Mouse (Mus musculus): ENCODE measurements around the gene Dnajc12. TPM values are rescaled to one million over a fixed set of nuclear protein-coding genes. Genes with fewer than 3 reads are reported as not detected.
"Not testable (repeated sequence)": the region's sequence is repeated elsewhere in the genome, so short reads cannot be mapped to it uniquely, and the experiment has no call there.

Gene Dnajc12
- polyA plus RNA-seq, 1 experiment from 2014 or later: 9.7 TPM

GRCm38 (mm10) chr10:63365918-63366455 lies 16.3 kb upstream of the Dnajc12 start:
- no peak overlapping the region for H3K27ac ChIP-seq
- WGBS: 69% methylated on average over 7 of the region's 7 CpGs
- no peaks in the 10 kb centered on the region for H3K27me3 ChIP-seq (ENCODE audit: low read depth, poor library complexity, severe bottlenecking)
- no peak overlapping the region for H3K4me3 ChIP-seq
- no peaks in the 10 kb centered on the region for H3K36me3 ChIP-seq
- peaks cover 15% of the 10 kb centered on the region for H3K4me1 ChIP-seq
- no peak for DNase-seq (ENCODE audit: low spot score)
- H3K9me3 ChIP-seq (replicated peaks): no peaks in the 10 kb centered on the region

DNA sequence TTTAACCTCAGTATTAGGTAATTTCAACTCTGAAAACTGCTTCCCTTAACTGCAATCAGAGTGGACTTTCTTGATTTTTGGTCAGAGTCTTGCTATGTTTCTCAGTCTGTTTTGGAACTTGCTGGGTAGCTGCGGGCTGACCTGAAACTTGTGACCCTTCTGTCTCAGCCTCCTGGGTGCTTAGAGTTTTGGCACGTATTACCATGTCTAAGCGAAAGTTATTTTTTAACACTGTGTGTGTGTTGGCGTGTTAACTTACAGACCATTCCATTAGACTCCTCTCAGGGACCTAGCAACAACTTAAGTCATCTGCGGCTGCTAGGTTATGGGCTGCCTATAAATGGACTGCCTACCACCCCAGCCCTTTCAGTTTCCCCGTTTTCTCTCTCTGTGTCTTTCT lies 14.9 kb upstream of the Dnajc12 start:
- Histone ChIP-seq H3K4me1 (peaks cover 15% of the 10 kb centered on the region), H3K27me3 (ENCODE audit: low read depth, poor library complexity, severe bottlenecking) (no peaks in the 10 kb centered on the region), H3K4me3 (no peak overlapping the region), H3K36me3 (no peaks in the 10 kb centered on the region), H3K27ac (no peak overlapping the region), H3K9me3 (replicated peaks) (no peaks in the 10 kb centered on the region)
- no peak for DNase-seq (ENCODE audit: low spot score)
- WGBS: 81% methylated on average over 6 of the region's 6 CpGs

DNA sequence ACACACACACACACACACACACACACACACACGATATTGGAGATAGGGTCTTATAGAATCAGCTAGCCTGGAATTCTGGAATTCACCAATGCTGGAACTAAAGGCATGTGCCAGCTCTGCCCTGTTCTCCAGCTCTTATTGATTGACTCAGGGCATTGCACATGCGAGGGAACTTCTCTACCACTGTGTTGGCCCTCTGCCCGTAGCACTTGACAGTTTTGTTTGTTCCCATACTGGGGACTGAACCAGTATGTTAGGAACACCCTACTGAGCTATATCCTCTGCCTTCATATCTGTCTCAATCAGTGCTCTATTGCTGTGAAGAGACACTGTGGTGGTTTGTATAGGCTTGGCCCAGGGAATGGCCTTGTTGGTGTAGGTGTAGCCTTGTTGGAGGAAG lies 14.2 kb upstream of the Dnajc12 start:
- WGBS: 87% methylated on average over 3 of the region's 3 CpGs
- Histone ChIP-seq H3K27me3 (ENCODE audit: low read depth, poor library complexity, severe bottlenecking) (no peaks in the 10 kb centered on the region), H3K9me3 (replicated peaks) (no peaks in the 10 kb centered on the region), H3K36me3 (no peaks in the 10 kb centered on the region), H3K4me3 (no peak overlapping the region), H3K27ac (no peak overlapping the region), H3K4me1 (peaks cover 15% of the 10 kb centered on the region)
- no peak for DNase-seq (ENCODE audit: low spot score)

DNA sequence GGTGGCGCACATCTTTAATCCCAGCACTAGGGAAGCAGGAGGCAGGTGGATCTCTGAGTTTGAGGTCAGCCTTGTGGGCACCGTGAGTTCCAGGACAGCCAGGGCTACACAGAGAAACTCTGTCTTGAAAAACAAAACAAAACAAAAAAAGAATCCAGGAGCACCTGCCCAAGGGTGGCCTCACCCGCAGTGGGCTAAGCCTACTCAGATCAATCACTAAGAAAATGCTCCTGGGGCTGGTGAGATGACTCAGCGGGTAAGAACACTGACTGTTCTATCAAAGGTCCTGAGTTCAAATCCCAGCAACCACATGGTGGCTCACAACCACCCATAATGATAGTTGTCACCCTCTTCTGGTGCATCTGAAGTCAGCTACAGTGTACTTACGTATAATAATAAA lies 5.9 kb upstream of the Dnajc12 start:
- 86% methylated on average over 5 of the region's 5 CpGs for WGBS
- Histone ChIP-seq H3K4me1 (0 out of 2 replicates have a peak, but pooled peaks cover under 1% of the 10 kb centered on the region), H3K9me3 (replicated peaks) (no peaks in the 10 kb centered on the region), H3K27ac (no peak overlapping the region), H3K27me3 (ENCODE audit: low read depth, poor library complexity, severe bottlenecking) (peaks cover 13% of the 10 kb centered on the region), H3K4me3 (no peak overlapping the region), H3K36me3 (no peaks in the 10 kb centered on the region)
- no peak for DNase-seq (ENCODE audit: low spot score)

DNA sequence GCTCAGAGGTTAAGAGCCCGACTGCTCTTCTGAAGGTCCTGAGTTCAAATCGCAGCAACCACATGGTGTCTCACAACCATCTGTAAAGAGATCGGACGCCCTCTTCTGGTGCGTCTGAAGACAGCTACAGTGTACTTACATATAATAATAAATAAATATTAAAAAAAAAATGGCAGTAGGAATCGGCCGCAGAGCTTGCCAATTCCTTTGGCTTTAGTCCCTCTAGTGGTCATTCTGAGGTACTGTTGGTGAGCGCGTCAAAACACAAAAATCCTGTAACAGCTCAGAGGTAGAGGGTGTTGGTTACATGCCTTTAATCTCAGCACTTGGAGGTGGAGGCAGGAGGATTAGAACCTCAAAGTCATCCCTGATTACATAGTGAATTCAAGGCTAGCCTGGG lies 4.8 kb upstream of the Dnajc12 start:
- 0 out of 2 replicates have a peak, but pooled peaks cover 7% of the 10 kb centered on the region for H3K4me1 ChIP-seq
- peaks cover 20% of the 10 kb centered on the region for H3K27me3 ChIP-seq (ENCODE audit: low read depth, poor library complexity, severe bottlenecking)
- H3K9me3 ChIP-seq (replicated peaks): no peaks in the 10 kb centered on the region
- H3K4me3 ChIP-seq: no peak overlapping the region
- 24% methylated on average over 9 of the region's 9 CpGs for WGBS
- DNase-seq (ENCODE audit: low spot score): peak; percentile 52
- H3K27ac ChIP-seq: no peak overlapping the region
- H3K36me3 ChIP-seq: no peaks in the 10 kb centered on the region

- Histone ChIP-seq H3K27ac (no peak overlapping the region), H3K4me3 (no peak overlapping the region), H3K36me3 (no peaks in the 10 kb centered on the region), H3K4me1 (0 out of 2 replicates have a peak, but pooled peaks cover 7% of the 10 kb centered on the region), H3K27me3 (ENCODE audit: low read depth, poor library complexity, severe bottlenecking) (peaks cover 20% of the 10 kb centered on the region), H3K9me3 (replicated peaks) (no peaks in the 10 kb centered on the region)
- WGBS: 78% methylated on average over 6 of the region's 6 CpGs
- no peak for DNase-seq (ENCODE audit: low spot score)
These were observed 3.1 kb upstream of the Dnajc12 start for GRCm38 (mm10) chr10:63378948-63379680.

GRCm38 (mm10) chr10:63381498-63382280 lies 554 bp upstream of the Dnajc12 start, which contains the start of gene Sirt1:
Sirt1 (minus strand) TSS chr10:63381704.
- H3K27ac ChIP-seq: peak within 1 kb of the TSS; percentile 63; the same call in 1 of the 2 replicates
- 6% methylated on average over 24 of the region's 24 CpGs for WGBS
- DNase-seq (ENCODE audit: low spot score): peak; percentile 47

DNA sequence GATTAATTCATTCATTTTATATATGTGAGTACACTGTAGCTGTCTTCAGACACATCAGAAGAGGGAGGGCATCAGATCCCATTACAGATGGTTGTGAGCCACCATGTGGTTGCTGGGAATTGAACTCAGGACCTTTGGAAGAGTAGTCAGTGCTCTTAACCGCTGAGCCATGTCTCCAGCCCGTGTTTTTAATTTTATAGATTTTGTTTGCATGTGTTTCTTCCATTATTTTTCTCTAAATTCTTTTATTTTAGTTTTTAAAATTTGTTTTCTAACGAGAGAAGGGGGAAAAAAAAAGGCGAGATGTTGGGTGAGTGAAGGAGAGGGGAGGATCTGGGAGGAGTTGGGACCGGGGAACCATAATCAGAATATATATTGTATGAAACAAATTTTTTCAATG lies 3.7 kb downstream of the Dnajc12 start:
- WGBS: 33% methylated on average over 5 of the region's 5 CpGs
- H3K27ac ChIP-seq: 0 out of 2 replicates have a peak overlapping the region, but pooled peaks have one; percentile 53
- H3K27me3 ChIP-seq (ENCODE audit: low read depth, poor library complexity, severe bottlenecking): peaks cover 11% of the 10 kb centered on the region
- not testable (repeated sequence) for H3K9me3 ChIP-seq (replicated peaks); DNase-seq (ENCODE audit: low spot score); H3K36me3 ChIP-seq; H3K4me1 ChIP-seq
- H3K4me3 ChIP-seq: peak overlapping the region; percentile 69

More at GRCm38 (mm10) chr10:63381498-63382280, 554 bp upstream of the Dnajc12 start, which contains the start of gene Sirt1:
- Histone ChIP-seq H3K27me3 (ENCODE audit: low read depth, poor library complexity, severe bottlenecking) (peaks cover 20% of the 10 kb centered on the region), H3K4me1 (0 out of 2 replicates have a peak, but pooled peaks cover 7% of the 10 kb centered on the region), H3K36me3 (no peaks in the 10 kb centered on the region), H3K4me3 (peak within 1 kb of the TSS; percentile 63), H3K9me3 (replicated peaks) (no peaks in the 10 kb centered on the region)

DNA sequence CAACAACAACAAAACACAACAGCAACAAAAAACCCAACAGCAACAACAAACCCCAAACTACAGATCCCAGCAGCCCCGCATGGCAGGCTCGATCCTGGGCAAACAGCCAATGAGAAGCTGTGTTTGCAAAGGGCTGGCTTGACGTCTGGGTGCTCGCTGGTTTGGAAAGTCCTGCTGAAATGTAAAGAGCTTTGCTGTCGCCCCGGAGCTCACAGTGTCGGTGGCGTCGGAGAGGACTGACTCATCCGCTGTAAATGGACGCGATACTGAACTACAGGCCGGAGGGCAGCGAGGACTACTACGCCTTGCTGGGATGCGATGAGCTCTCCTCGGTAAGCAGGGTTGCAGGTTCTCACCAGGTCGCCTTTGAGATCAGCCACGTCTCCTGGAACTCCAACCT lies 4.2 kb downstream of the Dnajc12 start:
- H3K36me3 ChIP-seq: no peaks in the 10 kb centered on the region
- H3K4me1 ChIP-seq: 0 out of 2 replicates have a peak, but pooled peaks cover 5% of the 10 kb centered on the region
- H3K27ac ChIP-seq: peak overlapping the region; percentile 53
- H3K27me3 ChIP-seq (ENCODE audit: low read depth, poor library complexity, severe bottlenecking): peaks cover 6% of the 10 kb centered on the region; the same call in 1 of the 2 replicates
- peak overlapping the region; percentile 69 for H3K4me3 ChIP-seq
- DNase-seq (ENCODE audit: low spot score): peak; percentile 70
- WGBS: under 1% methylated on average over 19 of the region's 19 CpGs
- H3K9me3 ChIP-seq (replicated peaks): no peaks in the 10 kb centered on the region

DNA sequence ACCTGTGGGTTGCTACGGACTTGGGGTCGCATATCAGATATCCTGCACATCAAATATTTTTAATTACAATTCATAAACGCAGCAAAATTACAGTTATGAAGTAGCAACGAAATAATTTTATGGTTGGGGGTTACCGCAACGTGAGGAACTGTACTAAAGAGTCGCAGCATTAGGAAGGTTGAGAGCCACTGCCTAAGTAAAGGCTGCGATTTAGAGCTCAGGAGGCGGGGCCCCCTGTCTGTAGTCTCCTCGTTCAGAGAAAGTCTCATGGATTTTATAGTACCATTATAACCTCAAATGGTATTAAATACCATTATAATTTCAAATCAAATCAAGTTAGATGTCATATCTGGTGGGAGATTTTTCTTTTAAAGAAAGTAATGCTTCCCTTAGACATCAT lies 4.7 kb downstream of the Dnajc12 start:
- H3K9me3 ChIP-seq (replicated peaks): no peaks in the 10 kb centered on the region
- 0 out of 2 replicates have a peak, but pooled peaks cover under 1% of the 10 kb centered on the region for H3K27me3 ChIP-seq (ENCODE audit: low read depth, poor library complexity, severe bottlenecking)
- WGBS: 5% methylated on average over 10 of the region's 10 CpGs
- H3K27ac ChIP-seq: 0 out of 2 replicates have a peak overlapping the region, but pooled peaks have one; percentile 53
- H3K4me1 ChIP-seq: no peaks in the 10 kb centered on the region
- no peaks in the 10 kb centered on the region for H3K36me3 ChIP-seq
- H3K4me3 ChIP-seq: peak overlapping the region; percentile 69
- no peak for DNase-seq (ENCODE audit: low spot score)

DNA sequence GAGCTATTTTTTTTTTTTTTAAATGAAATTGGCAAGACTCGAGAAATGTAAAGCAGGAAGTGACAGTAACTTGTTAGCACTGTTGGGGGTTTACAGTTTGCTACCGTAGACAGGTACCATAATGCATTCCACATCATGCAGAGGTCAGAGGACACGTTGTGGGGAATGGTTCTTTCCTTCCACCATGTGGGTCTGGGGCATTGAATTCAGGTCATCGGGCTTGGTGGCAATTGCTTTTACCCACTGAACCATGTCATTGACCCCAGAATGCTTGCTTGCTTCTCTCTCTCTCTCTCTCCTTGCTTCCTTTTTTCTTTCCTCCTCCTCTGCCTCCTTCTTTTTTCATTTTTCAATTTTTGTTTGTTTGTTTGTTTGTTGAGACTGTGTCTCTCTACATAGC lies 6.7 kb downstream of the Dnajc12 start:
- H3K27ac ChIP-seq: no peak overlapping the region
- DNase-seq (ENCODE audit: low spot score): no peak
- no peaks in the 10 kb centered on the region for H3K4me1 ChIP-seq
- no peaks in the 10 kb centered on the region for H3K9me3 ChIP-seq (replicated peaks)
- H3K36me3 ChIP-seq: no peaks in the 10 kb centered on the region
- H3K4me3 ChIP-seq: no peak overlapping the region
- WGBS: 80% methylated on average over 4 of the region's 4 CpGs
- no peaks in the 10 kb centered on the region for H3K27me3 ChIP-seq (ENCODE audit: low read depth, poor library complexity, severe bottlenecking)

DNA sequence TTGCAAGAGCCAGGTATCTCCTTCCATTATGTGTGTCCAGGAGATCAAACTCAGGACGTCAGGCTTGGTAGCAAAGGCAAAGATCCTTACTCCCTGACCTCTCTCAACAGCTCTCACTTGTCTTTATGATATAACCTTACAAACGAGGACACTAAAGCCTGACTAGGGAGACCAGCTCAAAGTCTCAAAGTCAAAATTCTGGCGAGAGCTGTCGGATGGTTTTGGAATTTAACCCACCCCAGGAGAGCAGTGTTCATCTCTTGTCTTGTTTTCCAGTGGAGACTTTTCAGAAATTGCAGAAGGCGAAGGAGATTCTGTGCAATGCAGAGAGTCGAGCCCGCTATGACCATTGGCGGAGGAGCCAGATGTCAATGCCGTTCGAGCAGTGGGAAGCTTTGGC lies 14.7 kb downstream of the Dnajc12 start:
- Histone ChIP-seq H3K4me1 (no peaks in the 10 kb centered on the region), H3K36me3 (no peaks in the 10 kb centered on the region), H3K27me3 (ENCODE audit: low read depth, poor library complexity, severe bottlenecking) (no peaks in the 10 kb centered on the region), H3K4me3 (no peak overlapping the region), H3K9me3 (replicated peaks) (no peaks in the 10 kb centered on the region), H3K27ac (no peak overlapping the region)
- WGBS: 93% methylated on average over 10 of the region's 10 CpGs
- DNase-seq (ENCODE audit: low spot score): no peak
